Mouse (Mus musculus) kidney, postnatal 14 days (tissue): ENCODE data around the gene Gpank1.

Experiments used
- DNase-seq: peaks from one replicate; pipeline ENCODE4 v3.0.0; 2022; ENCODE audit warnings: mixed read lengths

Gpank1 gene

DNA sequence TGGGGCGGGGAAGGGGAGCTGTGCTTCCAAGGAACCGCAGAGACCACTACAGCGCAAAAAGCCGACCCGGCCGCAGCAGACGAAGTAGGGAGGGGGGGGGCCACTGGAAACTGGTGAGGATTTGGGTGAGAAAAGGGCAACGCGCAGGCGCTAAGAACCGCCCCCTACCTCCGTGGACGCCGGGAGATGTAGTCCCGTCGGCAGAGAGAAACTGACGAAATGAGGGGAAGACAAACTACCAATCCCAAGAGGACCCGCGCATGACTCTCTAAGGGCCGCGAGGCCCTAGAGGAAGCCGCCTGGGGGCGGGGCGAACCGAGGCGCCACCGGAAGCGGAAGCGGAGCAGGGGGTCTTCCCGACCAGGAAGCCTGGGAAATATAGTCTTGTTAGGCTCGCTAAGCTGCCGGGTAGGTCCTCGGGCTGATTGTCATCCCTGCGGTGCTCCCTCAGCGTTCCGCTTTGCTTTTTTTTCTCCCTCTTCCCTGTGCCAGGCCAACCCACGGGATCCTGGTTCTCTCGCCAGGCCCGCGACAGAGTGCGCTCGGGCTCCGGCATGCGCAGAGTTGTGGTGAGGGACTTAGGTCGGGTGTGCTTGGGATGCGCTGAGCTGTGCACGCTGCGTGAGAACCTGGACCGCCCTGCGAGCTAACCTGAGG is at the start of gene Gpank1:
Gene Gpank1 (plus strand): TSS at position 313 of the 657 bp plus-strand sequence.
- DNase-seq: peak; percentile 98

GRCm38 (mm10) chr17:35074097-35074496 is 47.2 kb upstream of the Gpank1 start:
- DNase-seq: no peak

GRCm38 (mm10) chr17:35076507-35077176 is 44.6 kb upstream of the Gpank1 start, which contains the start of gene Ly6g6e:
Gene Ly6g6e (plus strand): TSS chr17:35076902.
- DNase-seq: no peak

DNA sequence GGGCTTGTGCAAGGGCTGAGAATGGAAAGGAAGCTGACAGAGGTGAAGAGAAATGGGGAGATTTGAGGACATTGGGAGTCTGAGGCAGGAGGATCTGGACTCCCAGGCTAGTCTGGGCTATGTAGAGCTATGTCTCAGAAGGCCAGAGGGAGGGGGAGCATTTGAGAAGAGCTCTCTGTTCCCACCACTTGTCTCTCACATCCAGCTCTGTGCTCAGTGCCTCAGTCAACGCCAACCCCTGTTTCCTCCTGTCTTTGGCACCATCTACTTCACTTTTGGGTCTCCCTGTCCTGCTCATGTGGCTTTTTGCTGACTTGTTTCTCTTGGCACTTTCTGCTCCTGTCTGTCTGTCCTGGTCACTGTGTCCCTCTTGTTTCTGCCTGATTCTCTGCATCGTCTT is 44.0 kb upstream of the Gpank1 start:
- no peak for DNase-seq

DNA sequence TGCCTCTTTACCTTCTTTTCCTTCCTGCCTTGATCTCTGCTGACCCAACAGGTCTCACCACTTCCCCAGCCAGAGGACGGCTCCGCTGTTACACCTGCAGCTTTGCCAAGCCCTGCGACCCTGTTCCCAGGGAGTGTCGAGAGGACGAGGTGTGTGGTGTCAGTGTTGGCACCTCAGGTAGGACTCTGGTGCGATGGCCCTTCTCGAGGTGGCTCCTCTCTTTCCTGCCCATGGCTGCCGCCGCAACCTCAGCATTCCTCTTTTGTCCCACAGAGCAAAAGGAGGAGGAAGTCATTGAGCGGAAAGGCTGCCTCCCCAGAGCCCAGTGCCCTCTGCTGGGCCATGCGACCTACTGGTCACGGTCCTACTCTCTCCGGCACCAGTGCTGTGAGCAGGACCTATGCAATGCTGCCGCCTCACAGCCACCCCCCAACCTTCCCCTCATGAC is 43.4 kb upstream of the Gpank1 start, which contains the start of gene Ly6g6d:
Gene Ly6g6d (minus strand): TSS at position 280 of the 448 bp plus-strand sequence.
- DNase-seq: peak; percentile 80

GRCm38 (mm10) chr17:35079778-35080177 is 41.5 kb upstream of the Gpank1 start:
- DNase-seq: no peak

- DNase-seq: no peak
These were observed 41.0 kb upstream of the Gpank1 start for GRCm38 (mm10) chr17:35080248-35080647.

- DNase-seq: no peak
These were observed 40.5 kb upstream of the Gpank1 start for GRCm38 (mm10) chr17:35080710-35081109.

DNA sequence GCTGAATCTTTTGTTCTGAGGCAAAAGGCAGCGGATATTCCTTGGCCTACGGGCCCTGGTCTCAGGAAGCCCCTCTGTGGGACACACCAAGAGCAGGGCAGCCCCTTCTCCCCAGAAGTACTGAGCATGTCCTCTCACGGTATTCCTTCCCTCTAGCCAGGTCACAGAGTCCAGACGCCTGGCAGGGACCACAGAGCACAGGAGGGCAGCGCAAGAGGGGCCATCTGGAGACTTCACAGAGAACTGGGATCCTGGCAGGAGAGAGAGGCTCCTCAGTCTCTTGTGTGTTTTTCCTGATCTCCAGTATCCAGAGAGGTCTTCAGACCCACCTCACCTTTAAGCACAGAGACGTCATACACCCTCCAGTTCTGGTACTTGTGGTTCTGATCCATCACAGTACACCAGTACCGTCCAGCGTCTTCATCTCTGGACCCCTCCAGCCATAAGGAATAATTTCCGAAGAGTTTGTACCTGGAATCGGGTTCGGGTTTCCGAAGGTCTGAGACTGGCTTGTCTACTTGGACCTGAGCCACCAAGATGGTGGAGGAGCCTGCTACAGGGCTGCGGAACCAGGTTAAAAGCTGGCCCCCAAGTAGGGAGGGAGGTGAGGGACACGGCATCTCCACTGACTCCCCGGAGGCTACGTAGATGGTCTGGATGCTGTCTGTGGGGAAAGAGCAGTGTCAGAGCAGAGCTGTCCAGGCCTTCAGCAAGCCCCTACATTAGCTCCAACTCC is 38.2 kb upstream of the Gpank1 start:
- no peak for DNase-seq

DNA sequence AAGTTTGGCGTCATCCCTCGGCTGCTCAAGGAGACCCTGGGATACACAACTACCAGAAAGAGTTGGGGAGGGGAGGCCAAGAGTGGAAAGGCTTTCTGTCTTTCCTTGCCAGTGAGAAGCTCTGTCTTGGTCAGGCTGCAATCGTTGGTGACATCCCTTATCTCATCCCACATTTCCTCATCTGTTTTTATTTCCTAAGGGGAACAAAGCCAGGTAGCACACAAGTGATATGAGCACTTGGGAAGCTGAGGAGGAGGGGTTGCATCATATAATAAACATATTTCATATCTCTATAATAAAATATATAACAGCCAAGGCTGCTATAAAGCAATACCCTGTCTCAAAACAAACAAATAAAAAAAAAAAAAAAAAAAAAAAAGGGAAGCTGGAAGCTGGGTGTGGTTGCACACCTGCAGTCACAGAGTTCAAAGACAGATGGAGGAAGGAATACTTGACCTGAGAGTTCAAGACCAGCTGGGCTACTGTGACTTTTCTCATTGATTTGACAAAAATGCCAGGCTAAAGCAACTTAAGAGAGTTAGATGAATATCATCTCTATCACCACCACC is 37.2 kb upstream of the Gpank1 start:
- no peak for DNase-seq

- no peak for DNase-seq
These were observed 35.9 kb upstream of the Gpank1 start, which contains the start of gene Ly6g6f for GRCm38 (mm10) chr17:35085208-35085865. Gene Ly6g6f (minus strand): TSS chr17:35085610.

GRCm38 (mm10) chr17:35088151-35088550 is 33.1 kb upstream of the Gpank1 start:
- DNase-seq: no peak

DNA sequence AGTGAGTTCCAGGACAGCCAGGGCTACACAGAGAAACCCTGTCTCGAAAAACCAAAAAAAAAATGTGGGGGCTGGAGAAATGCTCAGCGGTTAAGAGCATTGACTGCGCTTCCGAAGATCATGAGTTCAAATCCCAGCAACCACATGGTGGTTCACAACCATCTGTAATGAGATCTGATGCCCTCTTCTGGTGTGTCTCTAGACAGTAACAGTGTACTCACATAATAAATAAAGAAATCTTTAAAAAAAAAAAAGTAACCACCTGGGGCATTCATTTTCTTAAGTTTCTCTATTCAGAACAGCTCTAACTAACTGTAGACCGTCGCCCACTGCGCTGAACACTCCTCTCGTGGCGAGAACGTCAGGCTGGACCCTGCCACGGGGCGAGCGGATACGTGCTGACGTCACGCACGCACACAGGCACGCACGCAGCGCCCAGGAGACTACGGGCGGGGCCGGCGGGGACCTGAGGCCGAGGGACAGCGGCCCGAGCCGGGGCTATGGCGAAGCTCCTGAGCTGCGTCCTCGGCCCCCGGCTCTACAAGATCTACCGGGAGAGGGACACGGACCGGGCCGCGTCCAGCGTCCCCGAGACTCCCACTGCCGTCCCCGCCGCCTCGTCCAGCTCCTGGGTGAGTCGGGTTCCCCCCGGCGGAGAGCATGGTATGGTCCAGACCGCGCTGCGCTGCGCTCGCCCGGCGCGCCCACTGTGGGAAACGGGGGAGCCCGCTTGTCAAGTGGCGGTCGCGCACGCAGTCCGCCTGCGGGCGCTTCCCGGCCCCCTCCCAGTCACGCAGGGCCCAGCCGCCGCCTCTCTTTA is 32.2 kb upstream of the Gpank1 start, which contains the start of gene Abhd16a:
Gene Abhd16a (plus strand): TSS at position 439 of the 820 bp plus-strand sequence.
- DNase-seq: peak; percentile 97

GRCm38 (mm10) chr17:35090166-35090932 is 30.9 kb upstream of the Gpank1 start:
- no peak for DNase-seq

GRCm38 (mm10) chr17:35092403-35093198 is 28.7 kb upstream of the Gpank1 start:
- no peak for DNase-seq

DNA sequence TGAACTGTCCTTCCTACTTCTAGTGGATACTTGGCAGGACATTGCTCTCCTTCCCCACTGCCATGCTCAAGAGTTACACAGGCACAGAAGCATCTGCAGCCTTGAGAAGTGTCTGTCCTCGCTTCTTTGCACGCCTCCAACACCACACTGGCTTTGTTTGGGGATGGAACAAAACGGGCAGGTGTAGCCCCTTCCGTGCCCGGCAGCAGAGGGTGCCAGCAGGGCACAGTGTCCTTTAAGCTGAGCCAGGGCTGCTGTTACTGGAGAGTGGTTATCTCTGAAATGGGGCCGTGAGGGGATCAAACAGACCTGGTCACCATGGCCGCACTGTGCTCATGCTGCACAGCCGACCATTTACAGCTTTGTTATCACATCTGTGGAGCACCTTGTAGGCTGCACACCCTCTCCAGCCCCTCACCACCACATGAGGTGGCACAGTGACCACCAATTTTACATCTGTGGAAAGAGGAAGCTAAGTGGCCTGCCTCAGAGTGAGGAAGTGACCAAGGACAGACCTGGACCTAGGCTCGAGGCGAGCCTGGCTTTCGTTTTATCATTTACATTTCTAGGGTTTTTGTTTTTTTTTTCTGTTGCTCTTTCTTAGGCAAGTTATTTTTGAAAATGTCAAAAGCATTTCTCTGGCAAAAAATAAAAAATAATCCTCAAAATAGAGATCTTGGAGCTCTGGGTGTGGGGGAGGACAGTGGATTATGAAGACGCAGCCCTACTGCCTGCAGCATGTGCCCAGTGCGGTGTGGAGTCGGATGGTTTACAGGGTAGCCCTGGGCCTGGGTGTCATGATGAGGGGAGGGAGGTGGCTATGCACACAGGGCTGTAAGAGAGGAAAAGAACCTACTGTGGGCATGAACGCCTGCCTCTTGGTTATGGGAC is 26.5 kb upstream of the Gpank1 start:
- no peak for DNase-seq

DNA sequence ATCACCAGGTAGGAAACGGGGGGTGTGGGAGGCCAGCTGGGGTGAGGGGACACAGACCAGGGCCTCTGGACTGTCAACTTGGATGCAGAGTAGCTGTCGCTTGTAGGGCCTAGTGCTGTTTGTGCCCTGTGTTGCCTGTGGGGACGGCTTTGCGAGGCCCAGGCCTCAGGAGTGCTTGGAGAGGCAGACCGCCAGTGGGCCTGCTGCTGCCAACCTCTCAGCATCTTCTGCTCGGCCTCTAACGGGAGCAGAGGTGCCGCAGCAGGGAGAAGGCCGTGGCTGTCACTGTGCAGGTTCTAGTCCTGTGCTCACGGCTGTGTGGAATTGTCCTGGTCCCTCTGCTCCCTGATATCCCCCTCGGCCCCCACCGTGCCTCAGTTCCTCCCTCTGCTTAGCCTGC is 24.7 kb upstream of the Gpank1 start:
- DNase-seq: no peak

GRCm38 (mm10) chr17:35097164-35097655 is 24.0 kb upstream of the Gpank1 start:
- no peak for DNase-seq
